Mouse (Mus musculus) heart, embryonic 10.5 days (tissue): ENCODE measurements around the gene Apopt1. TPM values are rescaled to one million over a fixed set of nuclear protein-coding genes. Genes with fewer than 3 reads are reported as not detected.

Experiments used
- DNase-seq: peaks from one replicate; pipeline ENCODE4 v3.0.0-alpha.2; 2017; ENCODE audit warnings: low spot score
- H3K27ac ChIP-seq: fragments of 300-500 bp; sonication (generic); 2 replicates; pipeline ENCODE4 v1.5.1; 2016; ENCODE audit warnings: mild to moderate bottlenecking
- H3K27me3 ChIP-seq: fragments of 300-500 bp; sonication (generic); 2 replicates; pipeline ENCODE4 v1.6.1; 2016; ENCODE audit warnings: mild to moderate bottlenecking; ENCODE audit not compliant: poor library complexity, insufficient read depth, severe bottlenecking
- H3K36me3 ChIP-seq: fragments of 300-500 bp; sonication (generic); 2 replicates; pipeline ENCODE4 v1.6.1; 2016; ENCODE audit warnings: mild to moderate bottlenecking, moderate library complexity
- H3K4me1 ChIP-seq: fragments of 300-500 bp; sonication (generic); 2 replicates; pipeline ENCODE4 v1.6.1; 2016; ENCODE audit warnings: mild to moderate bottlenecking
- H3K4me3 ChIP-seq: fragments of 300-500 bp; sonication (generic); 2 replicates; pipeline ENCODE4 v1.5.1; 2016; ENCODE audit warnings: mild to moderate bottlenecking, moderate library complexity
- H3K9me3 ChIP-seq: fragments of 300-500 bp; sonication (generic); 2 replicates; pipeline ENCODE4 v1.6.1; 2016; ENCODE audit warnings: mild to moderate bottlenecking, moderate library complexity
- WGBS: fragments of 180-500 bp; shearing (Covaris S2); methylation state at CpG from one replicate; pipeline ENCODE4 v1.1.7; 2016; 5-methylcytosine and 5-hydroxymethylcytosine counted together
- polyA plus RNA-seq: library from polyadenylated mRNA; unstranded; fragments of >200 nt; fragmentation: Nextera tagmentation; extraction: Ambion mirVana; gene quantifications from 2 replicates; pipeline ENCODE4 v1.2.1, GENCODE M21; 2016

Gene Apopt1
- polyA plus RNA-seq, 1 experiment from 2014 or later, result 55.2 TPM

DNA sequence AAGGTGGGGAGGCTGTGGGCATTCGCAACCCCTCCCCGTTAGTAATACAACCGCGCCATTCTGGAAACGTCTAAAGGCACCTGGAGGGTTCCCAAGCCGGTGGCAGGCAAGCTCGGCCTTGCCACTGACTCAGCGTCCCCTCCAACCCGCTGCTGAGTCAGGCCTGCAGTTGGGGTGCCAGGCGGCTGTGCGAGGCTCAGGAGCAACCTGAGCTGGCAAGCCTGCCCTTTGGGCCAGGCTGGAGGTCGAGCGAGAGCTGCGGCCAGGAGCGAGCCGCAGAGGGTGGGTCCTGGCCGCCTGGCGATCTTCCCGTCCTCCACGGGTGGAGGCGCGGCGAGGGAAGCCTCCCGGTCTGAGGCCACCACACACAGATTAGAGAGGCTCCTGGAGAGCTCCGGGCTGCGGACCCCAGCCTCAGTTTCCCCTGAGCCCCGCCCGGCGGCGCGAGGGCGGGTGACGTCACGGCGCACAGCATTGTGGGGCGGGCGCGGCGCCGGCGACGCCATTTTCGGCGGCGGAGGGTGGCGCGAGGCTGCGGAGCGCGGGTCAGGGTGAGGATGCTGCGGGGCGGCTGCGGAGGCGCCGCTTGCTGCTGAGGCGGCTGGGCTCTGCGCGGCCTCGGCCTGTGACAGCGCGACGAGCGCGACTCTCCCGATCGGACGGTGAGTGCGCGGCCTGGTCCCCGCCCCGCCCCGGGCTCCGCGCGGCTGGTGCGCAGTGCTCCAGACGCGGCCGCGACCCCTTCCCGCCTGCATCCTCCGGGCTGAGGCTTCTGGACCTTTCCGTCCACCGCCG lies 45.5 kb downstream of the Apopt1 start, which contains the start of gene Klc1:
TSS of gene Klc1 (plus strand) at position 469 of the 795 bp plus-strand sequence.
- H3K27me3 ChIP-seq, result peaks cover 9% of the 10 kb centered on the region; the same call in 1 of the 2 replicates
- no peaks in the 10 kb centered on the region for H3K9me3 ChIP-seq
- H3K4me3 ChIP-seq, result peak within 1 kb of the TSS; percentile 92
- H3K4me1 ChIP-seq, result peaks cover 55% of the 10 kb centered on the region
- under 1% methylated on average over 84 of the region's 85 CpGs for WGBS
- no peak for DNase-seq
- H3K27ac ChIP-seq, result peak within 1 kb of the TSS; percentile 98
- peaks cover 17% of the 10 kb centered on the region for H3K36me3 ChIP-seq

DNA sequence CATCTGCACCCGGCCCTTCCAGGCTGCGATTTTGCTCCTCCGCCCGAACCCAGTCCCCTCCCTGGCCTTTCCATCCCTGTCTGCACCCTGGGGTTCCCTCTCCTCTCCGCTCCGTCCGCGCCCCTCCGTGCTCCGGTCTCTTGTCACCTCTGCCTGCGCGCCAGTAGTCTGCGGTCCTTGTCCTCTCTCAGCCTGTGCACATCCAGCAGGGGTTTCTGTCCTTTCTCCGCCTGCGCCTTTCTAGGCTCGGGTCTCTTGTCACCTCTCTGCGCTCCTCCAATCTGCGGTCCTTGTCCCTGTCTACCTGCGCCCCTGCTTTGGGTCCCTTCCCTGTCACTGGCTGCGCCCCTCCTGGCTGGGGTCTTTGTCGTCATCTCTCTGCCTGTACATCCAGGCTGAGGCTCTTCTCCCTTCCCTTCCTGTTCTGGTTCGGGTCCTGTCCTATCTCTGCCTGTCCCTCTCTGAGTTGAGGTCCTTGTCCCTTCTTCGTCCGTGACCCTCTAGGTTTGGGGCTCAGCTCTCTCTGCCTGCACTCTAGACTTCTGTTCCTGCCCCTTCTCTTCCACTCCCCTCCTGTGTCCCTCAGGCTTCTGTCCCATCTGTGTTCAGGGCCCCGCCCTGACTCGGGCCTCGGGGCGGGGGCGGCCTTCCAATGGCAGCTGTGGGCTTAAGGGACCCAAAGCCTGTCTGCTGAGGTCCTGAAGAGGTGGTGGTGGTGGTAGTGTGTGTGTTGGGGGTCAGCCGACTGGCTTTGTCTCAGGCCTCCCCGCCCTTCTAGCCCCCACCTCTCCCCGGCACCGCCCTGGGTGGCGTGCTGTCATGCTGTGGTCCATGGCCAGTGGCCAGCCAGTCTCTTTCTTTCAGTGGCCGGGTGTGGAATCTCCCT lies 46.4 kb downstream of the Apopt1 start:
- Histone ChIP-seq H3K4me1 (peaks cover 55% of the 10 kb centered on the region), H3K27ac (peak overlapping the region; percentile 98), H3K27me3 (peaks cover 9% of the 10 kb centered on the region; the same call in 1 of the 2 replicates), H3K9me3 (no peaks in the 10 kb centered on the region), H3K36me3 (peaks cover 22% of the 10 kb centered on the region), H3K4me3 (peak overlapping the region; percentile 92)
- WGBS, result 3% methylated on average over 35 of the region's 35 CpGs
- DNase-seq, result no peak

DNA sequence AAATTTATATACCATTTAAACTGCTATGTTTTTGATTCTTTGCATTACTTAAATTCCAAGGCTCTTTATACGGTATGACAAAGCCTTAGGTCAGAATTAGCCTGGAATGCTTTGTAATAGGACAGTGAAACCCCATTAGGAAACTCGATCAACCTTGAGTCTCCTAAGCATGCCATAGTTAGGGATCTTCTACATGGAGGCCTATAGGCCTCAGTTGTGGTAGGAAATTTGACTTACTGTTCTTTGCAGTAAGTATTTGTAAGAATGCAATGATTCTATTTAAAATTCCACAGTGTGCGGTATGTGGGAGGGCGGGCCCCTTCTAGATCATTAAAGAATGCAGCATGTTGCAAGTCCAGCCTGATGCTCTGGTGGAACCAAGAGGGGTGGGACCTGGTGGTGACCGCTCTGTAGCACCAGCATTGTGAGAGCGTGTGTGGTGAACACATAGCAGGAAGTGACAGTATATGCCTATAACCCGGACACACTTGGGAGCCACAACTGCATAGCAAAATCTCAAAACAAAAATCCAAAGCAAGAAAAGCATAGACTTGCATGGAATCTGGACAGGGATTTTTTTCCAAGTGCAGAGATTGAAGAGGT lies 47.3 kb downstream of the Apopt1 start:
- Histone ChIP-seq H3K27me3 (peaks cover 3% of the 10 kb centered on the region; the same call in 1 of the 2 replicates), H3K4me1 (peaks cover 55% of the 10 kb centered on the region), H3K9me3 (no peaks in the 10 kb centered on the region), H3K4me3 (peak overlapping the region; percentile 92), H3K36me3 (peaks cover 22% of the 10 kb centered on the region), H3K27ac (no peak overlapping the region)
- WGBS, result 81% methylated on average over 7 of the region's 7 CpGs
- no peak for DNase-seq

DNA sequence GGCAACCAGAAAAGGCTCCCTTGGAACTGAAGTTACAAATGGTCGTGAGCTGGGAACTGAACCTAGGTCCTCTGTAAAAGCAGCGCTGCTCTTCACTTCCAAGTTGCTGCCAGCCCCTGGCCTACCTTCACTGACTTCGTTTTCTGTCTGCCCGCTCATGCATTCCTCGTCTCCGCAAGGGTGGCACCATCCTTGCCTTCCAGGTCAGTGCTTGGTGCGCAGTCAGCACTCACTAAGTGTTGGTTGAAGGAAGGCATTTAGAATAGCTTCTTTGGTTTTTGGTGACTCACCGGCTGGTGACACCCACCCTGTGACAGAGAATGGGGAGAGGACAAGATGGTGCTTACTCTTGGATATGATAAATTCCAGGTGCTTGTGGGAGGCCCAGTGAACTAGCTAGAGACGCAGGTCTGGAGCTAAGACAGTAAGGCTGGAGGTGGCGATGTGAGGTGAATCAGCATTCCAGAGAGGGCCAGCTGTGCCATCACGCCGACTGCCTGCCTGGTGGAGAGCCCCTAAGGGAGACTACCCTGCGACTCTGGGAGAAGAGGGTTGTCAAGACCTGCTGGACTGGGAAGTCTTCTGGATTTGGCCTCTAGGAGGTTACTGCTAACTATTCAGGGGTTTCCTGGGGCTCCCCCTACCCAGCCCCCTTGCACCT lies 49.7 kb downstream of the Apopt1 start:
- Histone ChIP-seq H3K27me3 (no peaks in the 10 kb centered on the region; the same call in 1 of the 2 replicates), H3K27ac (no peak overlapping the region), H3K9me3 (no peaks in the 10 kb centered on the region), H3K36me3 (peaks cover 26% of the 10 kb centered on the region), H3K4me1 (peaks cover 65% of the 10 kb centered on the region), H3K4me3 (no peak overlapping the region)
- DNase-seq, result no peak
- 86% methylated on average over 13 of the region's 13 CpGs for WGBS

DNA sequence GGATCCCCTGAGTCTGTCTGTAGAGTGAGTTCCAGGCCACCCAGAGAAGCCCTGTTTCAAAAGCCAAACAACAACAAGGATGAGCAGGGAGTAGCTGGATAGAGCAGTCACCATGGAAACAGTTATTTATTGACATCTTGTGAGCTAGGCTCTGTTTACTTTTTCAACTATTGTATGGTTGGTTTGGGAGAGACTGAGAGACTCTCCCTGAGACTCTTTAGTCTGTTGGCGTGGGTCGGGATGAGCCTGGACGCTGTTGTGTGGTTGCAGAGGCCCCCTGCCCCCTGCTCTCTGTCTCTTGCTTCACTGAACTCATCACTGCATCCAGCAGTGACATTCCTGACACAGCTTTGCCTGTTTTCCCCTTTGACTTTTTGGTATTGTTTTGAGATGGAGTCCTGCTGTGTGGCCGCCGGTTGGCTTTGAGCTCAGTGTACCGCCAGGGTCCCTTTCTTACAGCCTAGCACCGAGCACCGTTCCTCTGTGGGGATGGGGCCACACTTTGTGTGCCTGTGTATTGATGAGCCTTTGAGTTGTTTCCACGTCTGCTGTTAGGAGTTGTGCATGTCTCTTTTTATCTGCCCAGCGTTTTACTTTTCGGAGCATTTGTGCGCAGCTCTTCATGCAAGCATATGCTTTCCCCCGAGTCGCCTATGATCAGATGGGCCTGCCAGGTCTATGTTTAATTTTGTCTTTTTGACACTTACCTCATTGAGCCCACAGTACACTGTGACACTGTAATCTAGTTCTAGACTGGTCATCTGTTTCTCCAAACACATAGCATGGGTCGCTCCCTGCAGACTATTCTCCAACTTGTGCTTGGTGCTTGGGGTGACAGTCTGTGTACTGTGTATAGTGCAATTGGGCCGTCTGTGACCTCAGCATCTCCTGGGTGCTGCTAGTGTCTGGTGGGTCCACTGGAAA lies 53.5 kb downstream of the Apopt1 start:
- 61% methylated on average over 16 of the region's 16 CpGs for WGBS
- Histone ChIP-seq H3K36me3 (peaks cover 26% of the 10 kb centered on the region), H3K27me3 (no peaks in the 10 kb centered on the region), H3K4me1 (peaks cover 54% of the 10 kb centered on the region), H3K9me3 (no peaks in the 10 kb centered on the region), H3K4me3 (no peak overlapping the region), H3K27ac (no peak overlapping the region)
- no peak for DNase-seq

DNA sequence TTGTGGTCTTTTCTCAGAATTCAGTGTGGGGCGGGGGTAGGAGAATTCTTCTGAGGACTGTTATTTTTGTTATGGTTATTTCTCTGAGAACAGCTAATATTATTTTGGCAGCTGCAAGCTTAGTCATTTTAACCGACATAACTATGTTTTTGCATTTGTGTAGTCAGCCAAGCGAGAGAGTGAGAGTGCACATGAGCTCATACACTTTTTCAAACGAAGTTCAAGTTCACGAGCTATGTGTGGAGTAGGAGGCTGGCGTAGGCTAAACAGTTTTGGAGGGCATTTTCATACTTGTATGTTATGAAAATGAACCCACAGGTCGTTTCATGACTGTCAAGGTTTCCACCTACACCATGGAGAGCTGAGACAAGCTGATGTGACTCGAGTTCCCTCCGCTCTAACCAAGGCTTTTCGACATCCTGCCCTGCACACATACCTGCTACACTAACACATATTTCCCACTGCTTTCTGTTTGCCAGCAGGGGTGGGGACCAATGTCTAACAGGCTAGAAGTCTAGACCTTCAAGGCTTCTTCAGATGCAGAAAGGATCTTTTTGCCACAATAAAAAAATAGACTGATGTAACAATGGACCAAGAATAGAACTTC lies 55.4 kb downstream of the Apopt1 start:
- Histone ChIP-seq H3K9me3 (no peaks in the 10 kb centered on the region), H3K27ac (no peak overlapping the region), H3K36me3 (peaks cover 28% of the 10 kb centered on the region), H3K4me3 (no peak overlapping the region), H3K27me3 (no peaks in the 10 kb centered on the region), H3K4me1 (peaks cover 36% of the 10 kb centered on the region)
- 91% methylated on average over 10 of the region's 10 CpGs for WGBS
- no peak for DNase-seq

DNA sequence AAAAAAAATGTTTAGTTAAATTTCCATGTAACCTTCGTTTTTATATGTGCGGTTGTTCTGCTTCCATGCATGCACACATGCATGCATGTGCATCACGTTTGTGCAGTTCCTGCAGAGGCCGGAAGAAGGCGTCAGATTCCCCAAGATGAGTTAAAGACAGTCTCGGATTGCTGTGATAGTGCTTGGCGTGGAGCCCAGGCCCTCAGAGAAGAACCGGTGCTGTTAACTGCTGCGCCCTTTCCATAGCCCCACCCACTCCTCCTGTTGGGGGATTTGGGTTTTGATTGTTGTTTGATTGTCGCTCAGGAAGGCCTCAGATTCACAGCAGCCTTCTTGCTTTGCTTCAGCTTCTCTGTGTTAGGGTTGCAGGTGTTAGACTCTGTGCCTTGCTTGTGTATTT lies 56.2 kb downstream of the Apopt1 start:
- DNase-seq, result no peak
- no peak overlapping the region for H3K4me3 ChIP-seq
- WGBS, result 32% methylated on average over 10 of the region's 10 CpGs
- H3K27ac ChIP-seq, result no peak overlapping the region
- H3K36me3 ChIP-seq, result peaks cover 31% of the 10 kb centered on the region
- H3K9me3 ChIP-seq, result no peaks in the 10 kb centered on the region
- H3K4me1 ChIP-seq, result peaks cover 35% of the 10 kb centered on the region
- H3K27me3 ChIP-seq, result no peaks in the 10 kb centered on the region

DNA sequence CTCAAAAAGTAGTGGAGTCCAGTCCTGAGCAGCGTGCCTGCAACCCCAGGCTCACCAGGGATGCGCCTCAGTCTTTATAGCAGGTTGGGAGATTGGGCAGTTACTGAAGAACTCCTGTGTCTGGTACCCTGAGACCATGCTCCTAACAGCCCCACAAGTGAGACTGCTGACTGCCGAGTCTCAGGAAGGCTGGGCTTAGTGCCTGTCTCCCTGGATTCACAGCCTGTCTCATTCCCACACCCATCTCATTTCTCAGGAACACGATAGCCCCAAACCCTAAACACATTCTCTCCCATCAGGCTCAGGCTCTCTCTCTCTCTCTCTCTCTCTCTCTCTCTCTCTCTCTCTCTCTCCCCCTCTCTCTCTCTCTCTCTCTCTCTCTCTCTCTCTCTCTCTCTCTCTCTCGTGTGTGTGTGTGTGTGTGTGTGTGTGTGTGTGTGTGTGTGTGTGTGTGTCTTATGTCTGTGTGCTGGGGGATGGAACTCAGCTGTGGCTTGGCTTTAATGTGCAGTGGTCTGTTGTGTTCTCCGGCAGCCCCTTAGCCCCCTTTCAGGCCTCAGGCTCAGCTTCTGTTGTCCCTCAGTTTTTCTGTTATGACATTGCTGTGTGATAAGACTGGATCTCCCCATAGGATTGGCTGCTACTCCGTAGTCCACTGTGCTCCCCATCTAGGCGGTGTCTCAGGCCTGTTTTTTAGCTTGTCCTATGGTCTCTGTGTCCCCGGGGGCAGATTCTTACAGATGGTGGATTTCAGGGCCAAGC lies 56.9 kb downstream of the Apopt1 start:
- no peak overlapping the region for H3K27ac ChIP-seq
- peaks cover 37% of the 10 kb centered on the region for H3K36me3 ChIP-seq
- peaks cover 35% of the 10 kb centered on the region for H3K4me1 ChIP-seq
- H3K27me3 ChIP-seq, result no peaks in the 10 kb centered on the region
- WGBS, result 70% methylated on average over 8 of the region's 9 CpGs
- no peaks in the 10 kb centered on the region for H3K9me3 ChIP-seq
- no peak for DNase-seq
- no peak overlapping the region for H3K4me3 ChIP-seq

DNA sequence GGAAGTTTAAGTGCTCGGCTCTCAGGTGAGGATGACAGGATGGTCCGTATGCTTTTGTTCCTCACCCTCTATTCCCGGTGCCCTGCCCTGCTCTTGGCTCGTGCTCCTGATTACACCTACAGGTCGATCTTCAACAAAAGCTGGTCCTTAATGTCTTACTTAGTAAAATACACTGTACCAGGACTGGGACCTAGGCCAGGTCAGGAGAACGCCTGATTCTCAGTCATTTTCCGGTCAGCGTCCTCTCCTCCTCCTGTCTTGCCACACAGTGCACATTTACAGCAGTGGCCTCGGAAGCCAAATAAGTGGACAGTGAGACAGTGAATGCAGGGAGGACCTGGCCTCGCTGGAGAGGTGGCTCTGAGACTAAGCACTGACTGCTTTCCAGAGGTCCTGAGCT lies 57.6 kb downstream of the Apopt1 start:
- WGBS, result 87% methylated on average over 10 of the region's 10 CpGs
- Histone ChIP-seq H3K4me1 (peaks cover 33% of the 10 kb centered on the region), H3K27me3 (no peaks in the 10 kb centered on the region), H3K4me3 (no peak overlapping the region), H3K27ac (no peak overlapping the region), H3K36me3 (peaks cover 44% of the 10 kb centered on the region), H3K9me3 (no peaks in the 10 kb centered on the region)
- no peak for DNase-seq

DNA sequence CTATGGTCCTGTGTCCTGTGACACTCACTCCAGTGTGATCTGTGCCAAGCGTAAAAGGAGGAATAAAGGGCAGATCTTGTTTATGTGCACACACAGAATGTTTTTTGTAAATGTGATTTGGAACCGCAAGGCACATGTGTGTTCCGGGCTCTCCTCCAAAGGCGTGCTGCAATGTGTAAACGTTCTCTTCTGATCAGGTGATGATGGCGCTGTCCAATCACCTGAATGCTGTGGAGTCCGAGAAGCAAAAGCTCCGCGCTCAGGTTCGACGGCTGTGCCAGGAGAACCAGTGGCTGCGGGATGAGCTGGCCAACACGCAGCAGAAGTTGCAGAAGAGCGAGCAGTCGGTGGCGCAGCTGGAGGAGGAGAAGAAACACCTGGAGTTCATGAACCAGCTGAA lies 61.1 kb downstream of the Apopt1 start:
- Histone ChIP-seq H3K9me3 (no peaks in the 10 kb centered on the region), H3K4me3 (no peak overlapping the region), H3K27ac (no peak overlapping the region), H3K27me3 (no peaks in the 10 kb centered on the region), H3K4me1 (peaks cover 15% of the 10 kb centered on the region), H3K36me3 (peaks cover 74% of the 10 kb centered on the region)
- no peak for DNase-seq
- 88% methylated on average over 16 of the region's 16 CpGs for WGBS

DNA sequence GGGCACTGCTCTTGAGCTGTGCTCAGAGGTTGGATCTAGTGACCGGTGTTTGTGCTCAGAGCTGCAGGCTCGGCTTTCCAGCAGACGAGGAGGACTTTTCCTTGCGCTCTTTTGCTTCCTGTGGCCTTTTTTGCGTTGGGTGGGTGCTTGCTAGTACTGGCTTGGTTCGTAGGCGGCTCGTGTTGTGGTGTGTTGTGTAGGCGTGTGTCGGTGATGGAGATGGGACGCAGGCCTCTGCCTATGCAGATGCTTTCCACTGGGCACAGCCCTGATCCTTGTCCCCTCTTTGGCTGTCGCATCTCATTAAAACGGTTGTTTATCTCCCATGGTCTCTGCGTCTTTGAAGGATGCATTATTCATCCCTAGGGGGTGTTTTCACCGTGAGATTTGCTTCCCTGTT lies 61.8 kb downstream of the Apopt1 start:
- no peak for DNase-seq
- peaks cover 8% of the 10 kb centered on the region for H3K4me1 ChIP-seq
- H3K9me3 ChIP-seq, result no peaks in the 10 kb centered on the region
- no peak overlapping the region for H3K4me3 ChIP-seq
- H3K27ac ChIP-seq, result no peak overlapping the region
- H3K36me3 ChIP-seq, result peaks cover 81% of the 10 kb centered on the region
- WGBS, result 81% methylated on average over 15 of the region's 15 CpGs
- no peaks in the 10 kb centered on the region for H3K27me3 ChIP-seq
